Mouse (Mus musculus): ENCODE data around the gene Nip7. TPM values are rescaled to one million over a fixed set of nuclear protein-coding genes. Genes with fewer than 3 reads are reported as not detected.

Nip7 gene
- polyA plus RNA-seq (2012; rRNA removed), result 26.4 and 37.6 TPM in 2 replicates

GRCm38 (mm10) chr8:107056076-107056972 lies at the start of gene Nip7, which contains the start of gene Cog8:
Gene Nip7 (plus strand): TSS chr8:107056877.
Gene Cog8 (minus strand): TSS chr8:107056689.
- peak within 1 kb of the TSS; percentile 81 for H3K27ac ChIP-seq (ENCODE audit: insufficient read depth, low read length)
- TF ChIP-seq POLR2A (IDR thresholded peaks at IDR 0.05; ENCODE audit: low read depth, low read length) (peak; percentile 68; the same call in 1 of the 2 replicates), CTCF (IDR thresholded peaks at IDR 0.05; ENCODE audit: extremely low read depth, insufficient read depth, insufficient read length, insufficient replicate concordance) (no peak)
- H3K36me3 ChIP-seq (ENCODE audit: control insufficient read depth, insufficient read depth, low read length), result peaks cover 22% of the 10 kb centered on the region

DNA sequence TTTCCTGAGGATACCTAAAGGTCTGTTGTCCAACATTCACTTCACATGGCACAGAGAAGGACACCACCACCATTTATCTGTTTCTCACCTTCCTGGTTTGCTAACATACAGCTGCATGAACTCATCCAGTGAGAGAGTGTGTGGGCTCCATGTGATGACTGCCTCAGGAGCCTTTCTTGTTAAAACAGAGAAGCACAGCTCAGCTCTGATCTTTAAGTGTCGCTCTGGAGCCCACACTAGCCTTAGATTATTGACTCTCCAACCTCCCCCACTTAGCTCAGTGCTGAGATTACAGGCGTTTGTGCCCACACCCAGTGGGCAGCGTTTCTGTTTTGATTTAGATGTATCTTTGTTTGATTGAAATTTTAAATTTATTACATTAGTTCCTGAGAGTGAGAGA lies 48.9 kb upstream of the Nip7 start:
- TF ChIP-seq POLR2A (IDR thresholded peaks at IDR 0.05; ENCODE audit: low read depth, low read length) (no peak), CTCF (IDR thresholded peaks at IDR 0.05; ENCODE audit: extremely low read depth, insufficient read depth, insufficient read length, insufficient replicate concordance) (no peak)
- WGBS, result 93% methylated on average over 3 of the region's 3 CpGs
- DNase-seq (ENCODE audit: low read depth in 1 of 2, low spot score in 2 of 2), result no peak
- H3K27me3 ChIP-seq (ENCODE audit: control insufficient read depth, insufficient read depth, low read length), result no peaks in the 10 kb centered on the region
- H3K4me1 ChIP-seq (ENCODE audit: control insufficient read depth, insufficient read depth, insufficient read length), result no peaks in the 10 kb centered on the region
- no peak overlapping the region for H3K27ac ChIP-seq (ENCODE audit: insufficient read depth, low read length)
- H3K4me3 ChIP-seq (ENCODE audit: extremely low read depth, insufficient read depth, insufficient read length), result no peak overlapping the region
- peaks cover 4% of the 10 kb centered on the region for H3K36me3 ChIP-seq (ENCODE audit: control insufficient read depth, insufficient read depth, low read length)

More at GRCm38 (mm10) chr8:107056076-107056972, at the start of gene Nip7, which contains the start of gene Cog8:
- WGBS, result under 1% methylated on average over 88 of the region's 88 CpGs
- Histone ChIP-seq H3K27me3 (ENCODE audit: control insufficient read depth, insufficient read depth, low read length) (no peaks in the 10 kb centered on the region), H3K4me3 (ENCODE audit: extremely low read depth, insufficient read depth, insufficient read length) (peak within 1 kb of the TSS; percentile 85), H3K4me1 (ENCODE audit: control insufficient read depth, insufficient read depth, insufficient read length) (peaks cover 2% of the 10 kb centered on the region)
- DNase-seq (ENCODE audit: low read depth in 1 of 2, low spot score in 2 of 2), result peak; percentile 93 to 95

- no peak for DNase-seq (ENCODE audit: low read depth in 1 of 2, low spot score in 2 of 2)
- Histone ChIP-seq H3K4me3 (ENCODE audit: extremely low read depth, insufficient read depth, insufficient read length) (no peak overlapping the region), H3K27me3 (ENCODE audit: control insufficient read depth, insufficient read depth, low read length) (no peaks in the 10 kb centered on the region), H3K36me3 (ENCODE audit: control insufficient read depth, insufficient read depth, low read length) (peaks cover 4% of the 10 kb centered on the region), H3K4me1 (ENCODE audit: control insufficient read depth, insufficient read depth, insufficient read length) (no peaks in the 10 kb centered on the region), H3K27ac (ENCODE audit: insufficient read depth, low read length) (no peak overlapping the region)
- 100% methylated on average over 2 of the region's 2 CpGs for WGBS
- TF ChIP-seq CTCF (IDR thresholded peaks at IDR 0.05; ENCODE audit: extremely low read depth, insufficient read depth, insufficient read length, insufficient replicate concordance), result no peak
- TF ChIP-seq POLR2A (IDR thresholded peaks at IDR 0.05; ENCODE audit: low read depth, low read length), result no peak
These were observed 44.0 kb upstream of the Nip7 start for GRCm38 (mm10) chr8:107012666-107013065.

GRCm38 (mm10) chr8:107014915-107015314 lies 41.8 kb upstream of the Nip7 start:
- Histone ChIP-seq H3K36me3 (ENCODE audit: control insufficient read depth, insufficient read depth, low read length) (peaks cover 4% of the 10 kb centered on the region), H3K4me1 (ENCODE audit: control insufficient read depth, insufficient read depth, insufficient read length) (no peaks in the 10 kb centered on the region), H3K27me3 (ENCODE audit: control insufficient read depth, insufficient read depth, low read length) (no peaks in the 10 kb centered on the region), H3K4me3 (ENCODE audit: extremely low read depth, insufficient read depth, insufficient read length) (no peak overlapping the region), H3K27ac (ENCODE audit: insufficient read depth, low read length) (no peak overlapping the region)
- WGBS, result 86% methylated on average over 1 of the region's 1 CpGs
- TF ChIP-seq POLR2A (IDR thresholded peaks at IDR 0.05; ENCODE audit: low read depth, low read length) (no peak), CTCF (IDR thresholded peaks at IDR 0.05; ENCODE audit: extremely low read depth, insufficient read depth, insufficient read length, insufficient replicate concordance) (no peak)
- no peak for DNase-seq (ENCODE audit: low read depth in 1 of 2, low spot score in 2 of 2)

GRCm38 (mm10) chr8:107023479-107023878 lies 33.2 kb upstream of the Nip7 start:
- 87% methylated on average over 8 of the region's 8 CpGs for WGBS

GRCm38 (mm10) chr8:107029310-107029709 lies 27.4 kb upstream of the Nip7 start:
- WGBS, result 95% methylated on average over 3 of the region's 3 CpGs
- Histone ChIP-seq H3K27me3 (ENCODE audit: control insufficient read depth, insufficient read depth, low read length) (no peaks in the 10 kb centered on the region), H3K27ac (ENCODE audit: insufficient read depth, low read length) (no peak overlapping the region), H3K4me1 (ENCODE audit: control insufficient read depth, insufficient read depth, insufficient read length) (peaks cover 8% of the 10 kb centered on the region; the same call in 1 of the 2 replicates), H3K4me3 (ENCODE audit: extremely low read depth, insufficient read depth, insufficient read length) (no peak overlapping the region), H3K36me3 (ENCODE audit: control insufficient read depth, insufficient read depth, low read length) (no peaks in the 10 kb centered on the region)
- TF ChIP-seq CTCF (IDR thresholded peaks at IDR 0.05; ENCODE audit: extremely low read depth, insufficient read depth, insufficient read length, insufficient replicate concordance) (no peak), POLR2A (IDR thresholded peaks at IDR 0.05; ENCODE audit: low read depth, low read length) (no peak)
- no peak for DNase-seq (ENCODE audit: low read depth in 1 of 2, low spot score in 2 of 2)

More at GRCm38 (mm10) chr8:107023479-107023878, 33.2 kb upstream of the Nip7 start:
- no peak overlapping the region for H3K4me3 ChIP-seq (ENCODE audit: extremely low read depth, insufficient read depth, insufficient read length)
- no peaks in the 10 kb centered on the region for H3K36me3 ChIP-seq (ENCODE audit: control insufficient read depth, insufficient read depth, low read length)
- no peaks in the 10 kb centered on the region for H3K27me3 ChIP-seq (ENCODE audit: control insufficient read depth, insufficient read depth, low read length)
- no peak for TF ChIP-seq POLR2A (IDR thresholded peaks at IDR 0.05; ENCODE audit: low read depth, low read length)
- TF ChIP-seq CTCF (IDR thresholded peaks at IDR 0.05; ENCODE audit: extremely low read depth, insufficient read depth, insufficient read length, insufficient replicate concordance), result no peak
- DNase-seq (ENCODE audit: low read depth in 1 of 2, low spot score in 2 of 2), result no peak
- H3K4me1 ChIP-seq (ENCODE audit: control insufficient read depth, insufficient read depth, insufficient read length), result no peaks in the 10 kb centered on the region
- H3K27ac ChIP-seq (ENCODE audit: insufficient read depth, low read length), result no peak overlapping the region
